Mouse (Mus musculus) C2C12 (cell line): ENCODE results near the gene Gm14496.

Source experiments
- CEBPB ChIP-seq: IDR thresholded peaks from one replicate; pipeline ENCODE4 v1.6.1; 2011; ENCODE audit warnings: low read depth, mild to moderate bottlenecking, control low read depth, moderate library complexity
- CTCF ChIP-seq: IDR thresholded peaks from one replicate; pipeline ENCODE4 v1.5.1; 2011; ENCODE audit not compliant: control insufficient read depth, insufficient read depth, insufficient read length
- MAX ChIP-seq: IDR thresholded peaks from one replicate; pipeline ENCODE4 v1.6.1; 2011; ENCODE audit warnings: mild to moderate bottlenecking, control low read depth

GRCm38 (mm10) chr2:181968395-181968794, 22.5 kb upstream of the Gm14496 start:
- no peak for TF ChIP-seq CTCF
- TF ChIP-seq CEBPB = no peak
- TF ChIP-seq MAX = no peak
